Mouse (Mus musculus): ENCODE data around the gene Apob.
"Not testable (repeated sequence)": the region's sequence is repeated elsewhere in the genome, so short reads cannot be mapped to it uniquely, and the experiment has no call there.

The Apob gene

GRCm38 (mm10) chr12:7977466-7978189, at the start of gene Apob:
TSS of gene Apob (plus strand) at chr12:7977648.
- DNase-seq (ENCODE audit: low spot score in 2 of 2): no peak

- DNase-seq (ENCODE audit: low spot score in 2 of 2): no peak
Observed at GRCm38 (mm10) chr12:7932405-7932920, 45.0 kb upstream of the Apob start.

- no peak for DNase-seq (ENCODE audit: low spot score in 2 of 2)
Observed at GRCm38 (mm10) chr12:7950098-7950745, 27.2 kb upstream of the Apob start.

- no peak for DNase-seq (ENCODE audit: low spot score in 2 of 2)
Observed at GRCm38 (mm10) chr12:7958851-7959250, 18.6 kb upstream of the Apob start.

- no peak for DNase-seq (ENCODE audit: low spot score in 2 of 2)
Observed at GRCm38 (mm10) chr12:7959310-7959918, 18.0 kb upstream of the Apob start.

GRCm38 (mm10) chr12:7962314-7962927, 15.0 kb upstream of the Apob start:
- no peak for DNase-seq (ENCODE audit: low spot score in 2 of 2)

- DNase-seq (ENCODE audit: low spot score in 2 of 2): no peak
Observed at GRCm38 (mm10) chr12:7967221-7967620, 10.2 kb upstream of the Apob start.

- DNase-seq (ENCODE audit: low spot score in 2 of 2): no peak
Observed at GRCm38 (mm10) chr12:7970301-7970700, 7.1 kb upstream of the Apob start.

- no peak for DNase-seq (ENCODE audit: low spot score in 2 of 2)
Observed at GRCm38 (mm10) chr12:7970817-7971216, 6.6 kb upstream of the Apob start.

- DNase-seq (ENCODE audit: low spot score in 2 of 2): no peak
Observed at GRCm38 (mm10) chr12:7971736-7972135, 5.7 kb upstream of the Apob start.

- DNase-seq (ENCODE audit: low spot score in 2 of 2): no peak
Observed at GRCm38 (mm10) chr12:7973773-7974322, 3.6 kb upstream of the Apob start.

GRCm38 (mm10) chr12:7978190-7978884, 889 bp downstream of the Apob start:
- peak; percentile 74 to 83 for DNase-seq (ENCODE audit: low spot score in 2 of 2)

GRCm38 (mm10) chr12:7984411-7984810, 7.0 kb downstream of the Apob start:
- no peak for DNase-seq (ENCODE audit: low spot score in 2 of 2)

- peak in 1 of 2 experiments; percentile 42 for DNase-seq (ENCODE audit: low spot score in 2 of 2)
Observed at GRCm38 (mm10) chr12:7990804-7991203, 13.4 kb downstream of the Apob start.

- no peak for DNase-seq (ENCODE audit: low spot score in 2 of 2)
Observed at GRCm38 (mm10) chr12:7991570-7991969, 14.1 kb downstream of the Apob start.

- no peak for DNase-seq (ENCODE audit: low spot score in 2 of 2)
Observed at GRCm38 (mm10) chr12:8020931-8021330, 43.5 kb downstream of the Apob start.

- DNase-seq (ENCODE audit: low spot score in 2 of 2): no peak
Observed at GRCm38 (mm10) chr12:8029520-8029919, 52.1 kb downstream of the Apob start.

- DNase-seq (ENCODE audit: low spot score in 2 of 2): no peak
Observed at GRCm38 (mm10) chr12:8030057-8030456, 52.6 kb downstream of the Apob start.

- DNase-seq (ENCODE audit: low spot score in 2 of 2): not testable (repeated sequence)
Observed at GRCm38 (mm10) chr12:8031169-8031568, 53.7 kb downstream of the Apob start.

- DNase-seq (ENCODE audit: low spot score in 2 of 2): no peak
Observed at GRCm38 (mm10) chr12:8031595-8032358, 54.3 kb downstream of the Apob start.

- DNase-seq (ENCODE audit: low spot score in 2 of 2): no peak
Observed at GRCm38 (mm10) chr12:8032359-8032755, 54.9 kb downstream of the Apob start.

Measured in right cerebral cortex, postnatal 10 days (tissue).